Mouse (Mus musculus) megakaryocyte, embryonic 14.5 days (primary cell): Measurements from ENCODE around the gene Vps45.

Experiments used
- FLI1 ChIP-seq: IDR thresholded peaks from 2 replicates; pipeline ENCODE4 v1.6.1; 2012; ENCODE audit warnings: low read length, inconsistent platforms, mixed read lengths
- GATA1 ChIP-seq: IDR thresholded peaks from 3 replicates; pipeline ENCODE4 v1.6.1; 2012; ENCODE audit warnings: mixed read lengths, low read length, inconsistent platforms, borderline replicate concordance

DNA sequence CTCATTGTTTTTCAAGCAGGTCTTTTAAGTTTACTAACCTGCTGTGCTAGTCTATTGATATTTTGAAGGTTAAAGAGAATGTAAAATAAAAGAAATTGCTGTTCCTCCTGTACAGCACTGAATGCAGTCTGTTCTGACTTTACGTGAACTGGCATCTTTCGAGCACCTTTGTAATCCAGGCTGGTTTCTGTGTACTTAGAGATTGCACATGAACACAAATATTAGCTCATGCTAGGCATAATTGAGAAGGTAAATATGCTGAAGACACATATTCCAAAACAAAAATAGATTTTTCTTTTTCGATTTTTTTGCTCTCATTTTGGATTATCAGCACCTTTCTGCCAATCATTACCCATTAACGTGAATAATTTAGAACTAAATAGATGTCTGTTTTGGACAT lies 47.9 kb upstream of the Vps45 start:
- no peak for TF ChIP-seq FLI1
- no peak for TF ChIP-seq GATA1
